Mouse (Mus musculus): ENCODE results near the gene Adh6b. TPM values are rescaled to one million over a fixed set of nuclear protein-coding genes. Genes with fewer than 3 reads are reported as not detected.

Gene Adh6b
- polyA plus RNA-seq, 1 experiment from 2014 or later = 0.83 TPM

- DNase-seq (ENCODE audit: extremely low spot score, low spot score) = no peak
- Histone ChIP-seq H3K36me3 (replicated peaks) (no peaks in the 10 kb centered on the region), H3K27ac (no peak overlapping the region), H3K9me3 (no peaks in the 10 kb centered on the region), H3K4me1 (no peaks in the 10 kb centered on the region), H3K27me3 (ENCODE audit: poor library complexity, severe bottlenecking) (no peaks in the 10 kb centered on the region), H3K4me3 (no peak overlapping the region)
- 95% methylated on average over 17 of the region's 17 CpGs for WGBS
These were observed 16.6 kb upstream of the Adh6b start for GRCm38 (mm10) chr3:138325001-138325400.

DNA sequence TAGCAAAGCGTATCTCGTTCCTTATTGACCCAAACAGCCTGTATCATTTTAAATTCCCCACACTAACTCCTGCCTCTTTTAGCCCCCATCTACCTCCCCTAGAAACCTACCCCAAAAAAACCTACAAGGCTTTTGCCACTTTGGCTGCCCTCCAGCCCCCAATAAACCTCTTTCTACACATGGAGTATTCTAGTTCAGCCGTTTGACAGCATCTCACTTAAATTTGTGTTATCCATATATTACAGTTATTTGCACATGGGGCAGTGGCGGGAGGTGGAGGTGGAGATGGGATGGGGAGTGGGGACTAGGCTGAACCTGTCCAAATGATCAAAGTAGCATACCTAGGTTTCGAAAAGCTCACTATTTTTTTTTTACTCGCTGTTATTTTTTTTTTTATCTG, 16.1 kb upstream of the Adh6b start:
- no peak overlapping the region for H3K27ac ChIP-seq

DNA sequence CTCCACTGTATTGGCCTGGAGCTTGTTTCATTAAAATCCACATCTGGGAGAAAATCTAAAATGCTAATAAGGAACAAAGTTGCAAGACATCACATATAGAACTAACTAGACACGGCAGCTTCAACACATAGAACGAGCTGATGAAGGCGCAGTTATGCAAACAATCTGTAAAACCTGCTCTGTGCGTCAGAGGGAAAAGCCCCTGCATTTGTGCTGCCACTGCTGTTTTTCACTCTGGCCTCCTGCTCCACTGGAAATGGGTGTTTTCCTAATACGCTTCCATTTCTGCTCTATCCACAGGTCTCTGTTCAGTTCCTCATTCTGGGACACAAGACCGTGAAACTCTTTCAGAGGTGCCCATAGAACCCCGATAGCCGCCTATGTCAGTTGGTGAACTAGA, 7.7 kb upstream of the Adh6b start:
- Histone ChIP-seq H3K27ac (no peak overlapping the region), H3K36me3 (replicated peaks) (no peaks in the 10 kb centered on the region), H3K9me3 (no peaks in the 10 kb centered on the region), H3K4me3 (no peak overlapping the region), H3K4me1 (no peaks in the 10 kb centered on the region), H3K27me3 (ENCODE audit: poor library complexity, severe bottlenecking) (no peaks in the 10 kb centered on the region)
- DNase-seq (ENCODE audit: extremely low spot score, low spot score) = no peak
- WGBS = 97% methylated on average over 8 of the region's 8 CpGs

More for the DNA sequence above, 16.1 kb upstream of the Adh6b start:
- Histone ChIP-seq H3K36me3 (replicated peaks) (no peaks in the 10 kb centered on the region), H3K9me3 (no peaks in the 10 kb centered on the region), H3K27me3 (ENCODE audit: poor library complexity, severe bottlenecking) (no peaks in the 10 kb centered on the region), H3K4me3 (no peak overlapping the region), H3K4me1 (no peaks in the 10 kb centered on the region)
- WGBS = 92% methylated on average over 6 of the region's 6 CpGs
- no peak for DNase-seq (ENCODE audit: extremely low spot score, low spot score)

DNA sequence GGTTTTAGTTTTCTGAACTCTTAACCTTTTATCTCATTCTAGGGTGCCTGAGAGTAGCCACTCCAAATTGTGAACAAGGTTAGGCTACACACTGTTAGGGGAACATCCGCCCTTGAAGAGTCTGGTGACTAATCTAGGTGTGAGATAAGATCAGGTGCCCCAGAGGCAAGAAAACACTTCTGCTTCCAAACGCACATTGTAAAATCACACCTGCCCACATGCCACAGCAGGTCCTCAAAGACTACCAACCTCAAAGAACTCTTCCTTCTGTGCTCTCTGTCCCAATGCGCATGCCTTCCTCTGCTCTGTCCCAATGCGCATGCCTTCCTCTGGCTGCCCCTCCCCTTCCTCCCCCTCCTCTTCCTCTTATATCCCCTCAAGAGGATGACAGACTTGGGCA, 7.3 kb upstream of the Adh6b start:
- no peaks in the 10 kb centered on the region for H3K9me3 ChIP-seq
- H3K4me3 ChIP-seq = no peak overlapping the region
- H3K36me3 ChIP-seq (replicated peaks) = no peaks in the 10 kb centered on the region
- no peak overlapping the region for H3K27ac ChIP-seq
- WGBS = 92% methylated on average over 4 of the region's 4 CpGs
- H3K4me1 ChIP-seq = no peaks in the 10 kb centered on the region
- DNase-seq (ENCODE audit: extremely low spot score, low spot score) = no peak
- no peaks in the 10 kb centered on the region for H3K27me3 ChIP-seq (ENCODE audit: poor library complexity, severe bottlenecking)

- Histone ChIP-seq H3K27ac (no peak overlapping the region), H3K36me3 (replicated peaks) (no peaks in the 10 kb centered on the region), H3K9me3 (no peaks in the 10 kb centered on the region), H3K4me1 (no peaks in the 10 kb centered on the region), H3K4me3 (no peak overlapping the region), H3K27me3 (ENCODE audit: poor library complexity, severe bottlenecking) (no peaks in the 10 kb centered on the region)
- WGBS = 95% methylated on average over 1 of the region's 1 CpGs
- DNase-seq (ENCODE audit: extremely low spot score, low spot score) = no peak
These were observed 6.0 kb upstream of the Adh6b start for GRCm38 (mm10) chr3:138335566-138335965.

GRCm38 (mm10) chr3:138336104-138336754, 5.3 kb upstream of the Adh6b start:
- Histone ChIP-seq H3K36me3 (replicated peaks) (no peaks in the 10 kb centered on the region), H3K27me3 (ENCODE audit: poor library complexity, severe bottlenecking) (no peaks in the 10 kb centered on the region), H3K27ac (no peak overlapping the region), H3K4me3 (no peak overlapping the region), H3K9me3 (no peaks in the 10 kb centered on the region), H3K4me1 (no peaks in the 10 kb centered on the region)
- WGBS = 82% methylated on average over 3 of the region's 3 CpGs
- no peak for DNase-seq (ENCODE audit: extremely low spot score, low spot score)

DNA sequence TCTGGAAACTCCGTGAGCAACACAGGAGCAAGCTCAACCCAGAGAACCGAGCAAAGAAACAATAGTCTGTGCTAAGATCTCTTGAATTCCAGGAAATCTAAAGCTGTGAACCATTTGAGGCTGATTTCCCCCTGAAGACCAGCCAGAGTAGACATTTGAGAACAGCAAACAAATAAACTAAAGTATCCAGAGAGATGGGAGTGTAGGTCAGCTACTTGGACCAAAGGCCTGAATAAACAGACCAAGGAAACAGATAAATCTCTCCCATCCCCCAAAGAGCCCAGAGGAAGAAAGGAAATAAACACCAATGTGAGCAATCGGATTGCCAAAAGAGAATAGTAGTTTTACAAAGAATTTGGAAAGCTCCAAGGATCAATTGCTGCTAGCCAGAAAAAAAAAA, 5.5 kb downstream of the Adh6b start:
- no peak for DNase-seq (ENCODE audit: extremely low spot score, low spot score)
- Histone ChIP-seq H3K4me3 (no peak overlapping the region), H3K27ac (no peak overlapping the region), H3K36me3 (replicated peaks) (no peaks in the 10 kb centered on the region), H3K4me1 (peaks cover 4% of the 10 kb centered on the region; the same call in 1 of the 2 replicates), H3K27me3 (ENCODE audit: poor library complexity, severe bottlenecking) (no peaks in the 10 kb centered on the region), H3K9me3 (no peaks in the 10 kb centered on the region)
- WGBS = 65% methylated on average over 3 of the region's 3 CpGs

DNA sequence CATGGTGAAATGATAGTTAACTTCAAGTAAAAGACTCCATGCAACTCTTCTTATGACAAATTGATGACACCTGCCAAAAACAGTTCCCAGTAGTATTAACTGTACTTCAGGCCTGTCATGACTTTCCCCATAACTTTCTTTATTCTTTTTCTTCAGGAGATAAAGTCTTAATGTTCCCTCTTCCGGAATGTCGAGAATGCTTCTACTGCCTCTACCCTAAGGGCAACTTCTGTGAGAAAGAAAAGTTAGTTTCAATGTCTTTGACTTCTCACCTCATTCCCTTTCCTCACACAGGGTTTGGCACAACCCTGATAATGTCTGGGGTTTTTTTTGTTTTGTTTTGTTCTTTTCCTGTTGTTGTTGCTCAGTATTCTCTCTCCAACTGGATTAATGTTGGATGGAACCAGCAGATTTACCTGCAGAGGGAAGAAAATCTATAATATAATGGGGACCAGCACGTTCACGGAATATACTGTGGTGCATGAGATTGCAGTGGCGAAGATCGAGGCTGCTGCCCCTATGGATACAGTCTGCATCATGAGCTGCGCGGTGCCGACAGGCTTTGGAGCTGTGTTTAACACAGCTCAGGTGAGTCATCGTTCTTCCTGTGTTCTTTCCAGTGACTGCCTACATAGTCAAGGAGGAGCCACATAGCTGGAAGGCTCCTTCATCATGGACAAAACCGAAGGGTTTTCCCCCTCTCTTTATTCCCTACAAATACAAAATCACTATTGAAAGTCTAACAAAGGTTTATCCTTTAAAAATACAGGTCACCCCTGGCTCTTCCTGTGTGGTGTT, 10.6 kb downstream of the Adh6b start:
- no peak overlapping the region for H3K4me3 ChIP-seq
- no peaks in the 10 kb centered on the region for H3K9me3 ChIP-seq
- peaks cover 4% of the 10 kb centered on the region; the same call in 1 of the 2 replicates for H3K4me1 ChIP-seq
- H3K27ac ChIP-seq = no peak overlapping the region
- no peaks in the 10 kb centered on the region for H3K27me3 ChIP-seq (ENCODE audit: poor library complexity, severe bottlenecking)
- H3K36me3 ChIP-seq (replicated peaks) = no peaks in the 10 kb centered on the region
- 95% methylated on average over 11 of the region's 11 CpGs for WGBS
- DNase-seq (ENCODE audit: extremely low spot score, low spot score) = no peak

GRCm38 (mm10) chr3:138358856-138359255, 17.3 kb downstream of the Adh6b start:
- DNase-seq (ENCODE audit: extremely low spot score, low spot score) = no peak

DNA sequence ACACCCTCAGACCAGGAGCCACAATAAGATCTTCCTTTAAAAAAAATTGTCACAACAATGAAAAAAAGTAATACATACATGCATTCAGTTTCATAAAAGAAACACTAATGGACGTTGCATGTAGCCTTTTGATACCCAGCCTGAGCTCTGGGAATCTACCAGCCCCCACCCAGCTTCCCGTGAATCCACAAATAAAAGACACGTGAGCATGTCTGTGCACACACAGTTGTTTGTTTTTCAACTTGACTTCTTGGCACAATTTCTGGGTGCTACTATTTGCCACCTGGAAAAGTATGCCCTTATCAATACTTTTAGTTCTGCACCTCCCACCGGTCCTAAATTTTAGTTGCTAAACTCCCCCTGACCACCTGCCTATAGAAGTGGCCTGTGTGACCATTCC, 19.1 kb downstream of the Adh6b start:
- Histone ChIP-seq H3K27ac (no peak overlapping the region), H3K36me3 (replicated peaks) (no peaks in the 10 kb centered on the region), H3K4me3 (no peak overlapping the region), H3K4me1 (no peaks in the 10 kb centered on the region), H3K27me3 (ENCODE audit: poor library complexity, severe bottlenecking) (no peaks in the 10 kb centered on the region), H3K9me3 (no peaks in the 10 kb centered on the region)
- no peak for DNase-seq (ENCODE audit: extremely low spot score, low spot score)
- 79% methylated on average over 4 of the region's 4 CpGs for WGBS

More at GRCm38 (mm10) chr3:138358856-138359255, 17.3 kb downstream of the Adh6b start:
- no peaks in the 10 kb centered on the region for H3K36me3 ChIP-seq (replicated peaks)
- no peak overlapping the region for H3K27ac ChIP-seq
- 89% methylated on average over 7 of the region's 7 CpGs for WGBS
- no peak overlapping the region for H3K4me3 ChIP-seq
- no peaks in the 10 kb centered on the region for H3K27me3 ChIP-seq (ENCODE audit: poor library complexity, severe bottlenecking)
- no peaks in the 10 kb centered on the region for H3K4me1 ChIP-seq
- H3K9me3 ChIP-seq = no peaks in the 10 kb centered on the region

GRCm38 (mm10) chr3:138362920-138363319, 21.3 kb downstream of the Adh6b start:
- H3K4me3 ChIP-seq = no peak overlapping the region
- no peaks in the 10 kb centered on the region for H3K27me3 ChIP-seq (ENCODE audit: poor library complexity, severe bottlenecking)
- DNase-seq (ENCODE audit: extremely low spot score, low spot score) = no peak
- no peaks in the 10 kb centered on the region for H3K4me1 ChIP-seq
- H3K36me3 ChIP-seq (replicated peaks) = no peaks in the 10 kb centered on the region
- no peaks in the 10 kb centered on the region for H3K9me3 ChIP-seq
- WGBS = 81% methylated on average over 2 of the region's 2 CpGs
- H3K27ac ChIP-seq = no peak overlapping the region

- H3K27ac ChIP-seq = no peak overlapping the region
- 85% methylated on average over 2 of the region's 2 CpGs for WGBS
- H3K27me3 ChIP-seq (ENCODE audit: poor library complexity, severe bottlenecking) = no peaks in the 10 kb centered on the region
- no peaks in the 10 kb centered on the region for H3K4me1 ChIP-seq
- DNase-seq (ENCODE audit: extremely low spot score, low spot score) = no peak
- H3K4me3 ChIP-seq = no peak overlapping the region
- H3K36me3 ChIP-seq (replicated peaks) = no peaks in the 10 kb centered on the region
- H3K9me3 ChIP-seq = no peaks in the 10 kb centered on the region
These were observed 24.6 kb downstream of the Adh6b start for GRCm38 (mm10) chr3:138366181-138366580.

- no peaks in the 10 kb centered on the region for H3K27me3 ChIP-seq (ENCODE audit: poor library complexity, severe bottlenecking)
- H3K36me3 ChIP-seq (replicated peaks) = no peaks in the 10 kb centered on the region
- no peaks in the 10 kb centered on the region for H3K9me3 ChIP-seq
- no peak overlapping the region for H3K4me3 ChIP-seq
- H3K4me1 ChIP-seq = no peaks in the 10 kb centered on the region
- DNase-seq (ENCODE audit: extremely low spot score, low spot score) = no peak
- 87% methylated on average over 1 of the region's 1 CpGs for WGBS
- no peak overlapping the region for H3K27ac ChIP-seq
These were observed 28.0 kb downstream of the Adh6b start for GRCm38 (mm10) chr3:138369546-138369945.
